Mouse (Mus musculus) forebrain, embryonic 12.5 days (tissue): ENCODE measurements around the gene Kansl1. TPM values are rescaled to one million over a fixed set of nuclear protein-coding genes. Genes with fewer than 3 reads are reported as not detected.

Experiments
- ATAC-seq: fragments of 200-750 bp; cut with Nextera tagmentation; 2 replicates; pipeline ENCODE4 v1.8.0; 2017; ENCODE audit warnings: moderate TSS enrichment; ENCODE audit not compliant: low FRiP score
- H3K27ac ChIP-seq: fragments of 300-500 bp; sonication (generic); 2 replicates; pipeline ENCODE4 v1.5.1; 2016; ENCODE audit warnings: mild to moderate bottlenecking
- H3K27me3 ChIP-seq: fragments of 300-500 bp; sonication (generic); 2 replicates; pipeline ENCODE4 v1.6.1; 2016; ENCODE audit warnings: mild to moderate bottlenecking
- H3K36me3 ChIP-seq: fragments of 300-500 bp; sonication (generic); replicated peaks from 2 replicates; pipeline ENCODE4 v1.6.1; 2016; ENCODE audit warnings: mild to moderate bottlenecking
- H3K4me1 ChIP-seq: fragments of 300-500 bp; sonication (generic); 2 replicates; pipeline ENCODE4 v1.6.1; 2016
- H3K4me2 ChIP-seq: fragments of 300-500 bp; sonication (generic); 2 replicates; pipeline ENCODE4 v1.6.1; 2016; ENCODE audit warnings: mild to moderate bottlenecking, moderate library complexity
- H3K4me3 ChIP-seq: fragments of 300-500 bp; sonication (generic); replicated peaks from 2 replicates; pipeline ENCODE4 v1.5.1; 2016; ENCODE audit warnings: mild to moderate bottlenecking
- H3K9ac ChIP-seq: fragments of 300-500 bp; sonication (generic); 2 replicates; pipeline ENCODE4 v1.6.1; 2016; ENCODE audit warnings: mild to moderate bottlenecking
- H3K9me3 ChIP-seq: fragments of 300-500 bp; sonication (generic); 2 replicates; pipeline ENCODE4 v1.6.1; 2016
- WGBS: fragments of 180-500 bp; shearing (Covaris S2); methylation state at CpG from one replicate; pipeline ENCODE4 v1.1.7; 2016; 5-methylcytosine and 5-hydroxymethylcytosine counted together
- polyA plus RNA-seq: library from polyadenylated mRNA; unstranded; fragments of >200 nt; fragmentation: Nextera tagmentation; extraction: Ambion mirVana; gene quantifications from 2 replicates; pipeline ENCODE4 v1.2.1, GENCODE M21; 2016

Gene Kansl1
- polyA plus RNA-seq, 1 experiment from 2014 or later = 34.9 TPM

GRCm38 (mm10) chr11:104435753-104436152 is 32.9 kb downstream of the Kansl1 start:
- Histone ChIP-seq H3K4me1 (peaks cover 16% of the 10 kb centered on the region), H3K9ac (no peak overlapping the region), H3K27me3 (no peaks in the 10 kb centered on the region), H3K4me2 (no peak overlapping the region), H3K27ac (no peak overlapping the region), H3K36me3 (0 out of 2 replicates have a peak, but pooled peaks cover under 1% of the 10 kb centered on the region), H3K9me3 (no peaks in the 10 kb centered on the region), H3K4me3 (no peak overlapping the region)
- no peak for ATAC-seq

DNA sequence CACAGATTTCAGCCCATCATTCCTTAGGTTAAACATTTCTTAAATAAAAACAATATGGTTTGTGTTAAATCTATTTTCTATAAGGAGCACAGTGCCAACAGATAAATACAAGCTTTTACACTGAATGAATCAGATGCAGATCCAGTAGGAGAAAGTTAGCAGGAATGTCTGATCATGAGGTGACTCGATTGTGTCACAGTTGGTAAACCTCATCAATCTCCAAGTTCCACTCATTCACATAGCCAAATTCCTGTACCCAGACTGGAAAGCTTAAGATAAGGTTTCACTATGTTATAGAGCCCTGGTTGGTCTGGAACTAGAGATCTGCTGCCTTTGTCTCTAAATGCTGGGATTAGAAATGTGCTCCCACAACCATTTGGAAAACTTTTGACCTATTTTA is 33.5 kb downstream of the Kansl1 start:
- H3K36me3 ChIP-seq = peaks cover 4% of the 10 kb centered on the region; the same call in 1 of the 2 replicates
- H3K9ac ChIP-seq = no peak overlapping the region
- ATAC-seq = no peak
- H3K27ac ChIP-seq = no peak overlapping the region
- H3K9me3 ChIP-seq = no peaks in the 10 kb centered on the region
- no peaks in the 10 kb centered on the region for H3K27me3 ChIP-seq
- H3K4me2 ChIP-seq = no peak overlapping the region
- H3K4me1 ChIP-seq = peaks cover 16% of the 10 kb centered on the region
- 86% methylated on average over 1 of the region's 1 CpGs for WGBS
- no peak overlapping the region for H3K4me3 ChIP-seq

DNA sequence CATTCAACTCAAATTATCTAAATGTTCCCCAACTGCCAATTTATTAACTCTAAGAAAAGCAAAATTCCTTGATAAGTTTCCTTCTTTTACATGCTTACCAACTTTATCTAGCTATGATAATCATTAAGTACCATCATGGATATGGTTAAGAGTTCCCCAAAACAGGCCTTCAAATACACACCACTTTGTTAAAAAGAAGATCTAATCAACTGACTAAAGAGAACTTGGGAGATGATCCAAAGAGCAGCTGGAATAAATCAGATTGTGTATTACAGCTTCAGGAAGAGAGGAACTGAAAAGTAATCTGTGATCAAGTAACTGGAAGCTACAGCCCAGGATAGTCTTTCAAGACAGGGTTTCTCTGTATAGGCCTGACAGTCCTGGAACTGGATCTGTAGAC is 36.4 kb downstream of the Kansl1 start:
- Histone ChIP-seq H3K4me1 (peaks cover 3% of the 10 kb centered on the region; the same call in 1 of the 2 replicates), H3K9me3 (no peaks in the 10 kb centered on the region), H3K27me3 (no peaks in the 10 kb centered on the region), H3K4me2 (no peak overlapping the region), H3K9ac (no peak overlapping the region), H3K4me3 (no peak overlapping the region), H3K27ac (no peak overlapping the region), H3K36me3 (peaks cover 4% of the 10 kb centered on the region; the same call in 1 of the 2 replicates)
- no peak for ATAC-seq

- no peak for ATAC-seq
- H3K27me3 ChIP-seq = no peaks in the 10 kb centered on the region
- H3K9me3 ChIP-seq = no peaks in the 10 kb centered on the region
- peaks cover 3% of the 10 kb centered on the region; the same call in 1 of the 2 replicates for H3K4me1 ChIP-seq
- 90% methylated on average over 1 of the region's 1 CpGs for WGBS
- H3K9ac ChIP-seq = no peak overlapping the region
- H3K27ac ChIP-seq = no peak overlapping the region
- no peak overlapping the region for H3K4me3 ChIP-seq
- peaks cover 4% of the 10 kb centered on the region; the same call in 1 of the 2 replicates for H3K36me3 ChIP-seq
- H3K4me2 ChIP-seq = no peak overlapping the region
Observed at GRCm38 (mm10) chr11:104431807-104432206, 36.9 kb downstream of the Kansl1 start.

DNA sequence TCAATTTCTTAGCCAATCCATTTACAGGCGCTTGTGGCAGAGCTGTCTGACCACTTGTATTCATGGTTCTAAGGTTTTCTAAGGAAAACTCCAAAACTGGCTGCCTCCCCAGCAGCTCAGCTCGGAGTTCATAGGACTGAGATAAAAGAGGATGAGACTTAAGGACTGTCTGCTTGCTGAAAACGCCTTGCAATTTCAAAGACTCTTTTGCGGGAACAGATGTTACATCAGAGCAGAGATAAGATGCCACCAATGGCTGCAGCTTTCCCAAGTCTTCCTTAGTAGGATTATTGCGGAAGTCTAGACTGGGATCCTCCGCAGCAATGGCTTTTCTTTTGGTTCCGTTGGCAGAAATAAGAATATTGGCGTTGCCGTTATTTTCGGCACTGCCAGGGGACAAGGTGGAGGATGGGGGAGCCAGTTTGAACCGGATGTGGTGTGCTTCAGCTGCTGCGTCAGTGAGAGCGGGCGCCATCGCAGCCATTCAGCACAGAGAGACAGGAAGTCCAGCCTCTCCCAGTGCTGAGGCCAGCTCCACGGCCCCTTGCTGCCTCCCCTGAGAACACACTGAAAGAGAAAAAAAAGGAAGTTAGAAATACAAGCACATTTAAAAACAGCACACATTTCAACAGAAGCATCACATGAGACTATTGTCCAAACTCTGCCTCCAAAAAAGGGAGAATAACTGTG is 43.8 kb downstream of the Kansl1 start:
- WGBS = 91% methylated on average over 16 of the region's 16 CpGs
- no peak for ATAC-seq
- Histone ChIP-seq H3K4me2 (no peak overlapping the region), H3K27me3 (no peaks in the 10 kb centered on the region), H3K4me1 (no peaks in the 10 kb centered on the region), H3K36me3 (peaks cover 21% of the 10 kb centered on the region), H3K9ac (no peak overlapping the region), H3K4me3 (no peak overlapping the region), H3K27ac (no peak overlapping the region), H3K9me3 (no peaks in the 10 kb centered on the region)

DNA sequence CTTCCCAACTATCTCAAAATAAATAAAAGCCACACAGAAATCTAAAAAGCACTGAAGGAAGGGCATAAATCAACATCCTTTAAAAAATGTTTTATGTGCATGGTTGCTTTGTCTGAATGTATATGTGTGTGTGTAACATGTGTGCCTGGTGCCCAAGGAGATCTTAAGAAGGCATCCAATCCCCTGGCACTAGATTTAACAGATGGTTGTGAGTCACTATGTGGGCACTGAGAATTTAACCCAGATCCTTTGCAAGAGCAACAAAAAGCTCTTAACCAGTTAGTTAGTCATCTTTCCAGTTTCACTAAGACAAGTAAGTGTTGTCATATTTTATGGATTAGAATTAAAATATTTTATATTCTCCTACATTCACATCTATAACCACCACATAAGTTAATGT is 56.4 kb downstream of the Kansl1 start:
- Histone ChIP-seq H3K9me3 (no peaks in the 10 kb centered on the region), H3K27ac (no peak overlapping the region), H3K36me3 (peaks cover 16% of the 10 kb centered on the region), H3K4me3 (no peak overlapping the region), H3K4me2 (no peak overlapping the region), H3K9ac (no peak overlapping the region), H3K27me3 (no peaks in the 10 kb centered on the region), H3K4me1 (no peaks in the 10 kb centered on the region)
- ATAC-seq = no peak

GRCm38 (mm10) chr11:104407391-104407790 is 61.3 kb downstream of the Kansl1 start:
- Histone ChIP-seq H3K9me3 (no peaks in the 10 kb centered on the region), H3K27me3 (no peaks in the 10 kb centered on the region), H3K4me2 (no peak overlapping the region), H3K4me1 (no peaks in the 10 kb centered on the region), H3K36me3 (peaks cover 12% of the 10 kb centered on the region), H3K9ac (no peak overlapping the region), H3K27ac (no peak overlapping the region), H3K4me3 (no peak overlapping the region)
- 76% methylated on average over 2 of the region's 2 CpGs for WGBS
- no peak for ATAC-seq

DNA sequence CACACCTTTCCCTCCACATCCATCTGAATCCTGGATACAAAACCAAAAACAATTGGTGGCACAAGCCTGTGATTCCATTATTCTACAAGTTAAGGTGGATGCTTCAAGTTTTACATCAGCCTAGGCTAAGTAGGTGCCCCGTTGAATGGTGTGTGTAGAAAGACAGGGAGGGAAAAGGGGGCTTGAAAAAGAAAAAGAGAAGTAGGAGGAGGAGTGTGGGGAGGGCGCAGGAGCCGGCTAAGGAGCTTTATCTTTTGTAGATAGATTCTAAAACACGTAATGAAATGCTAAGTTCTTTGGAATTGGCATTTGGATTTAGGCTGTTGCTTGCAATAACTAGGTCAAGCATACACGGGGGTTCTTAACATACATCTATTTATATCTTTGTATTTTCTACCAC is 67.7 kb downstream of the Kansl1 start:
- peaks cover 3% of the 10 kb centered on the region for H3K4me1 ChIP-seq
- H3K27ac ChIP-seq = no peak overlapping the region
- H3K36me3 ChIP-seq = peaks cover 11% of the 10 kb centered on the region
- no peak overlapping the region for H3K4me3 ChIP-seq
- H3K9me3 ChIP-seq = no peaks in the 10 kb centered on the region
- no peak overlapping the region for H3K9ac ChIP-seq
- WGBS = 56% methylated on average over 5 of the region's 5 CpGs
- no peak for ATAC-seq
- H3K27me3 ChIP-seq = no peaks in the 10 kb centered on the region
- no peak overlapping the region for H3K4me2 ChIP-seq

- Histone ChIP-seq H3K9ac (no peak overlapping the region), H3K27ac (0 out of 2 replicates have a peak overlapping the region, but pooled peaks have one; percentile 32), H3K27me3 (no peaks in the 10 kb centered on the region), H3K4me2 (no peak overlapping the region), H3K4me1 (peaks cover 3% of the 10 kb centered on the region), H3K36me3 (peaks cover 11% of the 10 kb centered on the region), H3K9me3 (no peaks in the 10 kb centered on the region), H3K4me3 (no peak overlapping the region)
- WGBS = 81% methylated on average over 4 of the region's 4 CpGs
- ATAC-seq = no peak
Observed at GRCm38 (mm10) chr11:104399459-104400216, 69.0 kb downstream of the Kansl1 start.

- H3K27ac ChIP-seq = no peak overlapping the region
- WGBS = 100% methylated on average over 2 of the region's 2 CpGs
- no peak overlapping the region for H3K4me3 ChIP-seq
- no peak for ATAC-seq
- H3K9ac ChIP-seq = no peak overlapping the region
- H3K27me3 ChIP-seq = no peaks in the 10 kb centered on the region
- H3K36me3 ChIP-seq = no peaks in the 10 kb centered on the region; the same call in 1 of the 2 replicates
- H3K4me1 ChIP-seq = peaks cover 3% of the 10 kb centered on the region
- no peaks in the 10 kb centered on the region for H3K9me3 ChIP-seq
- no peak overlapping the region for H3K4me2 ChIP-seq
Observed at GRCm38 (mm10) chr11:104395648-104396047, 73.0 kb downstream of the Kansl1 start.

- Histone ChIP-seq H3K36me3 (no peaks in the 10 kb centered on the region), H3K4me3 (no peak overlapping the region), H3K27me3 (no peaks in the 10 kb centered on the region), H3K4me1 (no peaks in the 10 kb centered on the region), H3K27ac (no peak overlapping the region), H3K9ac (no peak overlapping the region), H3K9me3 (no peaks in the 10 kb centered on the region), H3K4me2 (no peak overlapping the region)
- WGBS = 88% methylated on average over 6 of the region's 6 CpGs
- no peak for ATAC-seq
Observed at GRCm38 (mm10) chr11:104393196-104393595, 75.5 kb downstream of the Kansl1 start.

GRCm38 (mm10) chr11:104392153-104392552 is 76.5 kb downstream of the Kansl1 start:
- Histone ChIP-seq H3K4me1 (no peaks in the 10 kb centered on the region), H3K9me3 (no peaks in the 10 kb centered on the region), H3K27me3 (no peaks in the 10 kb centered on the region), H3K4me2 (no peak overlapping the region), H3K9ac (no peak overlapping the region), H3K4me3 (no peak overlapping the region), H3K27ac (no peak overlapping the region), H3K36me3 (no peaks in the 10 kb centered on the region)
- 88% methylated on average over 1 of the region's 1 CpGs for WGBS
- no peak for ATAC-seq

DNA sequence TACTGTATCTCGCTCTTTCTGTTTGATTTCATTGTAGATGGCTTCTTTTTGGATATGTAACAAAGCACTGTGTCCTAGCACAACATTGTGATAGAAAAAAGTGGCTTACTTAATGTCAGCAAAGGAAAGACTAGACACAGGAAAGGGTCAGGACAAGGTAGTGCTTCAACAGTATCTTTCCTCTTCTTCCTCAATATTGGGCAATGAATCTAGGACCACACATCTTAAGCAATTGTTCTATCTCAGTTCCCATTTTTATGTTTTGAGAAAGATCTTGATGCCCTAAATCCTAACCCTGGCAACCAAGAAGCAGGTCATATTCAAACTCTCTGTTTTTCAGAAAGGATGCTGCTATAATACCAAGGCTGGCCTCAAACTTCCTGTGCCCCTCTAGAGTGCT is 81.4 kb downstream of the Kansl1 start:
- Histone ChIP-seq H3K9ac (no peak overlapping the region), H3K36me3 (no peaks in the 10 kb centered on the region)

More for the DNA sequence above, 81.4 kb downstream of the Kansl1 start:
- no peaks in the 10 kb centered on the region for H3K4me1 ChIP-seq
- H3K4me3 ChIP-seq = no peak overlapping the region
- ATAC-seq = no peak
- H3K27me3 ChIP-seq = no peaks in the 10 kb centered on the region
- H3K4me2 ChIP-seq = no peak overlapping the region
- no peak overlapping the region for H3K27ac ChIP-seq
- no peaks in the 10 kb centered on the region for H3K9me3 ChIP-seq
- WGBS = 88% methylated on average over 1 of the region's 1 CpGs
